In genomic region chr19:4719351-4719764, GRCm38 (mm10) we compare ENCODE assay signal across 9 mouse cellular contexts. TPM values are rescaled to one million over a fixed set of nuclear protein-coding genes. Genes with fewer than 3 reads are reported as not detected.
DNase-seq lines count a peak whose midpoint lies in the region; ATAC-seq and TF ChIP-seq lines count a peak whose summit lies in the region.
"Had no signal": no experiment of that assay in that cellular context is flagged by ENCODE, and none has a peak within 500 bp of the region (broad histone marks: within the 10 kb centered on the region; RNA-seq: fewer than 3 reads in every experiment).

No protein-coding gene starts in this region.

- DNase-seq in layer of hippocampus, adult 2 months (ENCODE audit: low spot score in 2 of 2): no peak
- DNase-seq in layer of hippocampus, postnatal 10 days (ENCODE audit: low spot score in 2 of 2): no peak
- peak; percentile 65 for DNase-seq in embryonic facial prominence, embryonic 14.5 days (ENCODE audit: low spot score)
- peak; percentile 58 to 86 for DNase-seq in kidney, postnatal 25 days
- DNase-seq in lung, postnatal 25 days (ENCODE audit: low spot score): peak; percentile 74
- DNase-seq in spleen, postnatal 14 days (ENCODE audit: low spot score in 2 of 2): no peak
- DNase-seq in layer of hippocampus, adult 9-10 months (ENCODE audit: low spot score): no peak
- DNase-seq in cerebellum, adult 9-11 months: no peak

- no peak overlapping the region for H3K4me3 ChIP-seq in layer of hippocampus, adult 2 months
- H3K4me3 ChIP-seq in embryonic facial prominence, embryonic 14.5 days (ENCODE audit: low read depth, low read length): no peak overlapping the region
- H3K4me3 ChIP-seq: heart, embryonic 15.5 days had no signal

- peak overlapping the region; percentile 61; the same call in 1 of the 2 replicates for H3K27ac ChIP-seq in layer of hippocampus, adult 2 months
- no peak overlapping the region for H3K27ac ChIP-seq in embryonic facial prominence, embryonic 14.5 days (replicated peaks; ENCODE audit: low read depth, low read length)
- H3K27ac ChIP-seq: heart, embryonic 15.5 days had no signal

- H3K36me3 ChIP-seq in embryonic facial prominence, embryonic 14.5 days (ENCODE audit: control insufficient read depth, insufficient read depth, low read length): no peaks in the 10 kb centered on the region
- H3K36me3 ChIP-seq: heart, embryonic 15.5 days had no signal

- H3K9me3 ChIP-seq in embryonic facial prominence, embryonic 14.5 days (ENCODE audit: control insufficient read depth, low read length): no peaks in the 10 kb centered on the region
- H3K9me3 ChIP-seq: heart, embryonic 15.5 days had no signal

- 9% methylated on average over 5 of the region's 5 CpGs for WGBS in embryonic facial prominence, embryonic 14.5 days

- ATAC-seq in embryonic facial prominence, embryonic 14.5 days (ENCODE audit: low read depth): peak; percentile 87

- no peak overlapping the region for H3K9ac ChIP-seq in embryonic facial prominence, embryonic 14.5 days (ENCODE audit: low read depth, low read length)
- H3K9ac ChIP-seq: heart, embryonic 15.5 days had no signal

- no peak for TF ChIP-seq CTCF in layer of hippocampus, adult 2 months (conservative IDR thresholded peaks at IDR 0.05)

- no peaks in the 10 kb centered on the region for H3K4me1 ChIP-seq in embryonic facial prominence, embryonic 14.5 days (ENCODE audit: control insufficient read depth, insufficient read depth, low read length)

- H3K27me3 ChIP-seq in embryonic facial prominence, embryonic 14.5 days (replicated peaks; ENCODE audit: control insufficient read depth, insufficient read depth, low read length): peaks cover 7% of the 10 kb centered on the region

- no peak overlapping the region; the same call in 1 of the 2 replicates for H3K4me2 ChIP-seq in embryonic facial prominence, embryonic 14.5 days (ENCODE audit: low read depth, low read length)
- H3K4me2 ChIP-seq: heart, embryonic 15.5 days had no signal

RNA-seq across cellular contexts. Expression of gene Sptbn2, which starts 8.4 kb away (rescaled TPM):
- total RNA-seq in layer of hippocampus, adult 2 months (2021): 100 to 1,000 TPM; 588 to 591 TPM
- total RNA-seq in layer of hippocampus, postnatal 10 days (2021): 100 to 1,000 TPM; 545 to 601 TPM
- 3.7 and 4.0 TPM in 2 replicates for polyA plus RNA-seq in embryonic facial prominence, embryonic 14.5 days (2014; fragmentation: Nextera tagmentation; extraction: Ambion mirVana)

RNA-seq across cellular contexts. Expression of gene Gm960, which starts 20.9 kb away (rescaled TPM):
- total RNA-seq in layer of hippocampus, adult 2 months (2021): 1 to 10 TPM; 1.2 to 2.5 TPM
- 1 to 10 TPM; 2.1 to 2.3 TPM for total RNA-seq in layer of hippocampus, postnatal 10 days (2021)
- polyA plus RNA-seq in embryonic facial prominence, embryonic 14.5 days (2014; fragmentation: Nextera tagmentation; extraction: Ambion mirVana): 3.9 and 4.6 TPM in 2 replicates

RNA-seq across cellular contexts. Expression of gene Rbm4b, which starts 36.9 kb away (rescaled TPM):
- total RNA-seq in layer of hippocampus, adult 2 months (2021): 10 to 100 TPM; 16.8 to 17.9 TPM
- 10 to 100 TPM; 16.6 to 16.8 TPM for total RNA-seq in layer of hippocampus, postnatal 10 days (2021)
- 41.1 and 50.0 TPM in 2 replicates for polyA plus RNA-seq in embryonic facial prominence, embryonic 14.5 days (2014; fragmentation: Nextera tagmentation; extraction: Ambion mirVana)

Comparison
In these comparisons a context has a peak if more than half of its experiments do, and no peak if none do; other contexts are left out.
1. DNase-seq: peak in embryonic facial prominence, embryonic 14.5 days (single experiment), kidney, postnatal 25 days (2 of 2) and lung, postnatal 25 days (single experiment); none in layer of hippocampus, adult 2 months (0 of 2), layer of hippocampus, postnatal 10 days (0 of 2), spleen, postnatal 14 days (0 of 2), layer of hippocampus, adult 9-10 months (single experiment) and cerebellum, adult 9-11 months (single experiment).